Mouse (Mus musculus) E14TG2a.4 (cell line): ENCODE data around the gene Slc17a8.

Experiments
- CTCF ChIP-seq: conservative IDR thresholded peaks from 2 replicates; pipeline ENCODE4 v1.5.1; 2014; ENCODE audit warnings: low read length
- POU5F1 ChIP-seq: IDR thresholded peaks from 2 replicates; pipeline ENCODE4 v1.6.1; 2014; ENCODE audit warnings: low read length, borderline replicate concordance

DNA sequence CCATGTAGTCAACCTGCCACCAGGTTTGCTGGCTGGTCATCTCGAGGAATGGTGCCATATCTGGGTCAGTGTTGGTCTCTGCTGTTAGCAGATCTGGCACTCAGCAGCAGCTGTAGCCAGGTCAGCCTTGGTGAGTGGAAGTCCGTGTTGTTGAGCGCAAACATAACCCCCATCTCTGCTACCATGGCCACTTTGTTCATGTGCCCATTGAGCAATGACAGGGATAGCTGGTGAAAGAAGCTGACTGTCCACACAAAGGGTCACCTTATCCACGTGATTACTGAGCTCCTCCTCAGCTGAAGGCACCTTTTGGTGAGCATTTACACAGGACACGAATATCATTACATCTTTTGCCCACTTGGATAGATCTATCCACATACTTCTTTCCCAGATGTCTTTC is 68.0 kb downstream of the Slc17a8 start:
- TF ChIP-seq CTCF (no peak), POU5F1 (no peak)
